25 mouse cellular contexts compared by ENCODE assay signal in the genomic region with DNA sequence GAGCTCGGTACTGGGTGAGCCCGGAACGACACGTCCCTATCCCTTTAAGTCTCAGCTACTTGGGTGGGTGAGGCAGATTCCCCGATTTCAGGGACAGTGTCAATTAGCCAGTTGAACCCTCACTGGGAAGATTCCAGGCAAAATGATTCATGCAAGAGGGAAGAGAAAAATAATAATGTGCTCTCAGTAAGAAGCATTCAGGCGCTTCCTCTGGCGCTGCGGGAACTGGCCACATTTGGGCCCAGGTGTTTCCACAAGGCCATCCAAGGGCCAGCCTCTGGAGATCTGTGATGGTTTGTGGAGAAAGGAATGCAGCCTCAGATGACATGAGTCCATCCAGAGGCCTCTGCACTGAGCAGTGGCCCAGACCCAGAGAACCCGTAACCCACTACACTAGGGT.
DNase-seq lines count a peak whose midpoint lies in the region; ATAC-seq and TF ChIP-seq lines count a peak whose summit lies in the region.
"Had no signal": no experiment of that assay in that cellular context is flagged by ENCODE, and none has a peak within 500 bp of the region (broad histone marks: within the 10 kb centered on the region; RNA-seq: fewer than 3 reads in every experiment).

No protein-coding gene starts in this region.

- POLR2A ChIA-PET in Patski (lab: Charles Lee) = no interaction called here

- H3K4me3 ChIP-seq in layer of hippocampus, adult 2 months = no peak overlapping the region
- H3K4me3 ChIP-seq: embryonic facial prominence, embryonic 13.5 days; embryonic facial prominence, embryonic 15.5 days; erythroblast, embryonic 14.5 days; forebrain, embryonic 10.5 days; forebrain, embryonic 12.5 days had no signal

- CTCF ChIA-PET in Patski (lab: Charles Lee) = no interaction called here

- peak; percentile 47 for DNase-seq in gastrocnemius, postnatal 14 days
- no peak for DNase-seq in gastrocnemius, adult 8-10 months (ENCODE audit: low spot score in 2 of 2)
- peak; percentile 9 to 18 for DNase-seq in heart, postnatal 10 days
- no peak for DNase-seq in heart, postnatal 14 days
- no peak for DNase-seq in layer of hippocampus, adult 2 months (ENCODE audit: low spot score in 2 of 2)
- no peak for DNase-seq in layer of hippocampus, adult 11-12 months (ENCODE audit: low spot score)
- peak; percentile 51 for DNase-seq in Patski (ENCODE audit: low read depth, low spot score)
- DNase-seq in yolk sac, embryonic 10.5 days (ENCODE audit: low spot score) = no peak
- DNase-seq: adrenal gland, adult 2 months; adrenal gland, postnatal 10 days; adrenal gland, postnatal 25 days; cerebellum, adult 11 months; cerebellum, adult 18-20 months; cerebellum, adult 8-10 months; cerebellum, adult 9-11 months; cerebellum, postnatal 14 days; cerebellum, postnatal 36 days; embryo, embryonic 11 days had no signal

- intact Hi-C loops in gastrocnemius, postnatal 14 days (cut with DNase I; ENCODE audit: low total_unique reads) = no loop called here
- intact Hi-C loops in heart, postnatal 10 days (cut with DNase I) = no loop called here
- intact Hi-C loops in heart, postnatal 14 days (cut with DNase I) = no loop called here

- peak overlapping the region; percentile 39; the same call in 1 of the 2 replicates for H3K27ac ChIP-seq in layer of hippocampus, adult 2 months
- H3K27ac ChIP-seq: embryonic facial prominence, embryonic 13.5 days; embryonic facial prominence, embryonic 15.5 days; forebrain, embryonic 12.5 days had no signal

- in situ Hi-C loops in Patski (cut with MboI; ENCODE audit: low pct_unique_long_range_greater_than_20kb) = no loop called here

- no peak for TF ChIP-seq CTCF in layer of hippocampus, adult 2 months (conservative IDR thresholded peaks at IDR 0.05)
- no peak for TF ChIP-seq CTCF in Patski (IDR thresholded peaks at IDR 0.05)

- peak; percentile 18 for ATAC-seq in Patski
- ATAC-seq: forebrain, embryonic 14.5 days; forebrain, embryonic 16.5 days had no signal

- no peaks in the 10 kb centered on the region for H3K27me3 ChIP-seq in Patski
- H3K27me3 ChIP-seq: embryonic facial prominence, embryonic 13.5 days; embryonic facial prominence, embryonic 15.5 days; forebrain, embryonic 12.5 days had no signal

Comparison
In these comparisons a context has a peak if more than half of its experiments do, and no peak if none do; other contexts are left out.
1. DNase-seq: peak in gastrocnemius, postnatal 14 days (single experiment), heart, postnatal 10 days (2 of 2) and Patski (single experiment); none in gastrocnemius, adult 8-10 months (0 of 2), heart, postnatal 14 days (0 of 2), layer of hippocampus, adult 2 months (0 of 2), layer of hippocampus, adult 11-12 months (single experiment) and yolk sac, embryonic 10.5 days (single experiment).